Mouse (Mus musculus) stomach, postnatal 0 days (tissue): ENCODE measurements around the gene Gatad1. TPM values are rescaled to one million over a fixed set of nuclear protein-coding genes. Genes with fewer than 3 reads are reported as not detected.
"Not testable (repeated sequence)": the region's sequence is repeated elsewhere in the genome, so short reads cannot be mapped to it uniquely, and the experiment has no call there.

ENCODE experiments used
- ATAC-seq: fragments of 200-750 bp; cut with Nextera tagmentation; 2 replicates; pipeline ENCODE4 v1.8.0; 2017; ENCODE audit not compliant: low FRiP score, low TSS enrichment
- DNase-seq: peaks from one replicate; pipeline ENCODE4 v3.0.0-alpha.2; 2016; ENCODE audit warnings: low spot score
- H3K27ac ChIP-seq: fragments of 300-500 bp; sonication (generic); replicated peaks from 2 replicates; pipeline ENCODE4 v1.5.1; 2014; ENCODE audit warnings: mild to moderate bottlenecking, control low read depth
- H3K27me3 ChIP-seq: fragments of 300-500 bp; sonication (generic); 2 replicates; pipeline ENCODE4 v1.6.1; 2014; ENCODE audit warnings: low read length; ENCODE audit not compliant: control insufficient read depth, insufficient read depth
- H3K36me3 ChIP-seq: fragments of 300-500 bp; sonication (generic); 2 replicates; pipeline ENCODE4 v1.6.1; 2014; ENCODE audit warnings: low read length, mixed read lengths; ENCODE audit not compliant: control insufficient read depth, insufficient read depth
- H3K4me1 ChIP-seq: fragments of 300-500 bp; sonication (generic); replicated peaks from 2 replicates; pipeline ENCODE4 v1.6.1; 2014; ENCODE audit warnings: antibody characterized with exemption; ENCODE audit not compliant: control insufficient read depth, insufficient read depth
- H3K4me2 ChIP-seq: fragments of 300-500 bp; sonication (generic); replicated peaks from 2 replicates; pipeline ENCODE4 v1.6.1; 2014; ENCODE audit warnings: low read depth, mild to moderate bottlenecking, control low read depth, moderate library complexity
- H3K4me3 ChIP-seq: fragments of 300-500 bp; sonication (generic); 2 replicates; pipeline ENCODE4 v1.5.1; 2014; ENCODE audit warnings: low read depth, low read length, control low read depth
- H3K9ac ChIP-seq: fragments of 300-500 bp; sonication (generic); 2 replicates; pipeline ENCODE4 v1.6.1; 2014; ENCODE audit warnings: mild to moderate bottlenecking, low read length, control low read depth, mixed read lengths
- H3K9me3 ChIP-seq: fragments of 300-500 bp; sonication (generic); 2 replicates; pipeline ENCODE4 v1.6.1; 2016; ENCODE audit warnings: low read length; ENCODE audit not compliant: control insufficient read depth
- CTCF ChIP-seq: IDR thresholded peaks from 2 replicates; pipeline ENCODE4 v1.5.1; 2016; ENCODE audit warnings: antibody characterized with exemption, low read depth, mild to moderate bottlenecking, moderate library complexity
- EP300 ChIP-seq: optimal IDR thresholded peaks from 2 replicates; pipeline ENCODE3; 2016; ENCODE audit warnings: antibody characterized with exemption
- WGBS: fragments of 180-500 bp; shearing (Covaris S2); extraction: QIAGEN DNeasy Blood & Tissue Kit; methylation state at CpG from one replicate; pipeline ENCODE4 v1.1.7; 2014; 5-methylcytosine and 5-hydroxymethylcytosine counted together
- polyA plus RNA-seq: library from polyadenylated mRNA; unstranded; fragments of >200 nt; fragmentation: Nextera tagmentation; extraction: Ambion mirVana; gene quantifications from 2 replicates; pipeline ENCODE4 v1.2.1, GENCODE M21; 2015

The Gatad1 gene
- polyA plus RNA-seq, 1 experiment from 2014 or later = 40.6 TPM

GRCm38 (mm10) chr5:3632285-3632684 lies 24.7 kb downstream of the Gatad1 start:
- no peaks in the 10 kb centered on the region for H3K4me1 ChIP-seq
- TF ChIP-seq EP300 (no peak), CTCF (no peak)
- WGBS = 87% methylated on average over 5 of the region's 5 CpGs
- H3K36me3 ChIP-seq = no peaks in the 10 kb centered on the region
- no peaks in the 10 kb centered on the region for H3K27me3 ChIP-seq
- no peak overlapping the region for H3K9ac ChIP-seq
- ATAC-seq = no peak
- no peak overlapping the region for H3K4me2 ChIP-seq
- no peaks in the 10 kb centered on the region for H3K9me3 ChIP-seq
- H3K4me3 ChIP-seq = no peak overlapping the region
- H3K27ac ChIP-seq = no peak overlapping the region
- no peak for DNase-seq

- Histone ChIP-seq H3K9ac (no peak overlapping the region), H3K4me1 (no peaks in the 10 kb centered on the region), H3K9me3 (no peaks in the 10 kb centered on the region), H3K27ac (no peak overlapping the region), H3K4me2 (no peak overlapping the region), H3K27me3 (no peaks in the 10 kb centered on the region), H3K36me3 (no peaks in the 10 kb centered on the region), H3K4me3 (no peak overlapping the region)
- no peak for DNase-seq
- ATAC-seq = no peak
- WGBS = 80% methylated on average over 16 of the region's 16 CpGs
- TF ChIP-seq EP300 (no peak), CTCF (no peak)
These were observed 25.3 kb downstream of the Gatad1 start for GRCm38 (mm10) chr5:3631512-3632271.

GRCm38 (mm10) chr5:3630055-3630454 lies 26.9 kb downstream of the Gatad1 start:
- H3K4me3 ChIP-seq = no peak overlapping the region
- TF ChIP-seq CTCF = no peak
- TF ChIP-seq EP300 = no peak
- 85% methylated on average over 5 of the region's 5 CpGs for WGBS
- H3K36me3 ChIP-seq = peaks cover under 1% of the 10 kb centered on the region; the same call in 1 of the 2 replicates
- H3K9me3 ChIP-seq = no peaks in the 10 kb centered on the region
- H3K9ac ChIP-seq = no peak overlapping the region
- H3K4me2 ChIP-seq = no peak overlapping the region
- H3K4me1 ChIP-seq = no peaks in the 10 kb centered on the region
- H3K27ac ChIP-seq = no peak overlapping the region
- DNase-seq (no peak), ATAC-seq (no peak)
- no peaks in the 10 kb centered on the region for H3K27me3 ChIP-seq

- H3K36me3 ChIP-seq = peaks cover 10% of the 10 kb centered on the region
- no peak overlapping the region for H3K9ac ChIP-seq
- ATAC-seq (no peak), DNase-seq (no peak)
- H3K27ac ChIP-seq = no peak overlapping the region
- WGBS = 88% methylated on average over 7 of the region's 7 CpGs
- no peaks in the 10 kb centered on the region for H3K9me3 ChIP-seq
- no peaks in the 10 kb centered on the region for H3K4me1 ChIP-seq
- H3K27me3 ChIP-seq = no peaks in the 10 kb centered on the region
- H3K4me3 ChIP-seq = no peak overlapping the region
- H3K4me2 ChIP-seq = no peak overlapping the region
- TF ChIP-seq EP300 = no peak
- no peak for TF ChIP-seq CTCF
These were observed 36.5 kb downstream of the Gatad1 start for GRCm38 (mm10) chr5:3620486-3620885.

- H3K4me1 ChIP-seq, H3K4me2 ChIP-seq, H3K36me3 ChIP-seq, ATAC-seq, H3K27ac ChIP-seq, H3K9ac ChIP-seq, H3K9me3 ChIP-seq, H3K27me3 ChIP-seq, H3K4me3 ChIP-seq, DNase-seq: not testable (repeated sequence)
- 94% methylated on average over 2 of the region's 2 CpGs for WGBS
These were observed 45.1 kb downstream of the Gatad1 start for GRCm38 (mm10) chr5:3611835-3612234.

- Histone ChIP-seq H3K9me3 (no peaks in the 10 kb centered on the region), H3K4me3 (no peak overlapping the region), H3K9ac (no peak overlapping the region), H3K4me1 (no peaks in the 10 kb centered on the region), H3K36me3 (peaks cover 4% of the 10 kb centered on the region), H3K4me2 (no peak overlapping the region), H3K27me3 (no peaks in the 10 kb centered on the region), H3K27ac (no peak overlapping the region)
- DNase-seq (no peak), ATAC-seq (no peak)
- TF ChIP-seq CTCF (no peak), EP300 (no peak)
- 95% methylated on average over 7 of the region's 7 CpGs for WGBS
These were observed 47.7 kb downstream of the Gatad1 start for GRCm38 (mm10) chr5:3609241-3609640.
